Mouse (Mus musculus) liver, postnatal 0 days (tissue): ENCODE data around the gene Rassf6.

Source experiments
- CTCF ChIP-seq: sonication (generic); IDR thresholded peaks from 2 replicates; pipeline ENCODE4 v1.5.1; 2016; ENCODE audit warnings: antibody characterized with exemption, low read depth
- EP300 ChIP-seq: IDR thresholded peaks from 2 replicates; pipeline ENCODE4 v1.6.1; 2016; ENCODE audit warnings: antibody characterized with exemption, low read depth, mild to moderate bottlenecking

- TF ChIP-seq CTCF (no peak), EP300 (no peak)
These were observed 757 bp upstream of the Rassf6 start for GRCm38 (mm10) chr5:90641218-90641610.
